Mouse (Mus musculus) megakaryocyte, embryonic 14.5 days (primary cell): ENCODE data around the gene Ankdd1b.

Source experiments
- FLI1 ChIP-seq: IDR thresholded peaks from 2 replicates; pipeline ENCODE4 v1.6.1; 2012; ENCODE audit warnings: low read length, inconsistent platforms, mixed read lengths
- GATA1 ChIP-seq: IDR thresholded peaks from 3 replicates; pipeline ENCODE4 v1.6.1; 2012; ENCODE audit warnings: mixed read lengths, low read length, inconsistent platforms, borderline replicate concordance

DNA sequence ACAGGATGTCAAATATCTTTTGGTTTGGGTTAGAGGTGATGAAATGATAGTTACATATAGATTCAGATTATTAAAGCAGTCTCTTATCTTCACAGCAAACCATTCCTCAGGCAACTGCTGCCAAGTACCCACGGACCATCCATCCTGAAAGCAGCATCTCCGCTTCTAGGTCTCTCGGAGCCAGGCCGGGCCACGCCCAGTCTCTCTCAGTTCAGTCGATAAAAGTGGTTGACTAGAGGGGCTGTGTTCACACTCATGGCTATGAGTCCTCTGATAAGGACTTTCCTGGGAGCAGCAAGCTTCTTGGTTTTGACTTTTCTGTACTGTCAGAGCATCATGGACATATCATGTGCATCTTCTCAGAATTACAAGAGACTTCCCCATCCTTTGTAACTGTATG lies 56.6 kb downstream of the Ankdd1b start:
- no peak for TF ChIP-seq GATA1
- TF ChIP-seq FLI1, result no peak
